Mouse (Mus musculus) intestine, embryonic 16.5 days (tissue): ENCODE measurements around the gene Rnase9. TPM values are rescaled to one million over a fixed set of nuclear protein-coding genes. Genes with fewer than 3 reads are reported as not detected.

ENCODE experiments used
- ATAC-seq: fragments of 200-750 bp; cut with Nextera tagmentation; 2 replicates; pipeline ENCODE4 v1.8.0; 2017; ENCODE audit warnings: moderate TSS enrichment, moderate library complexity
- H3K27ac ChIP-seq: fragments of 300-500 bp; sonication (generic); 2 replicates; pipeline ENCODE4 v1.5.1; 2014; ENCODE audit warnings: mild to moderate bottlenecking, low read length
- H3K27me3 ChIP-seq: fragments of 300-500 bp; sonication (generic); replicated peaks from 2 replicates; pipeline ENCODE4 v1.6.1; 2014; ENCODE audit warnings: low read length, control low read depth, mixed read lengths; ENCODE audit not compliant: control insufficient read depth, insufficient read depth
- H3K36me3 ChIP-seq: fragments of 300-500 bp; sonication (generic); 2 replicates; pipeline ENCODE4 v1.6.1; 2014; ENCODE audit warnings: low read length, control low read depth; ENCODE audit not compliant: control insufficient read depth, insufficient read depth
- H3K4me1 ChIP-seq: fragments of 300-500 bp; sonication (generic); 2 replicates; pipeline ENCODE4 v1.6.1; 2014; ENCODE audit warnings: low read length, control low read depth, mixed read lengths; ENCODE audit not compliant: control insufficient read depth, insufficient read depth
- H3K4me2 ChIP-seq: fragments of 300-500 bp; sonication (generic); 2 replicates; pipeline ENCODE4 v1.6.1; 2014; ENCODE audit warnings: low read depth, low read length, control low read depth
- H3K4me3 ChIP-seq: fragments of 300-500 bp; sonication (generic); 2 replicates; pipeline ENCODE4 v1.5.1; 2014; ENCODE audit warnings: mild to moderate bottlenecking, low read length
- H3K9ac ChIP-seq: fragments of 300-500 bp; sonication (generic); 2 replicates; pipeline ENCODE4 v1.6.1; 2014; ENCODE audit warnings: low read depth, low read length
- H3K9me3 ChIP-seq: fragments of 300-500 bp; sonication (generic); 2 replicates; pipeline ENCODE4 v1.6.1; 2016; ENCODE audit warnings: low read length, control low read depth; ENCODE audit not compliant: control insufficient read depth
- WGBS: fragments of 180-500 bp; shearing (Covaris S2); extraction: QIAGEN DNeasy Blood & Tissue Kit; methylation state at CpG from one replicate; pipeline ENCODE4 v1.1.7; 2014; 5-methylcytosine and 5-hydroxymethylcytosine counted together
- polyA plus RNA-seq: library from polyadenylated mRNA; unstranded; fragments of >200 nt; fragmentation: Nextera tagmentation; extraction: Ambion mirVana; gene quantifications from 2 replicates; pipeline ENCODE4 v1.2.1, GENCODE M21; 2015

The Rnase9 gene
- polyA plus RNA-seq, 1 experiment from 2014 or later, result not detected

GRCm38 (mm10) chr14:51007152-51007801 lies 34.4 kb downstream of the Rnase9 start, which contains the start of gene Rnase10:
Gene Rnase10 (plus strand): TSS chr14:51007751.
- Histone ChIP-seq H3K27ac (peak within 1 kb of the TSS; percentile 76), H3K4me3 (no peak within 1 kb of the TSS), H3K4me1 (no peaks in the 10 kb centered on the region), H3K27me3 (no peaks in the 10 kb centered on the region), H3K36me3 (no peaks in the 10 kb centered on the region), H3K9ac (peak within 1 kb of the TSS; percentile 31; the same call in 1 of the 2 replicates), H3K9me3 (no peaks in the 10 kb centered on the region), H3K4me2 (peak within 1 kb of the TSS; percentile 9; the same call in 1 of the 2 replicates)
- ATAC-seq, result no peak
- 85% methylated on average over 8 of the region's 8 CpGs for WGBS

- no peak for ATAC-seq
- no peak overlapping the region for H3K4me2 ChIP-seq
- no peak overlapping the region for H3K4me3 ChIP-seq
- H3K27me3 ChIP-seq, result no peaks in the 10 kb centered on the region
- no peak overlapping the region for H3K9ac ChIP-seq
- no peak overlapping the region for H3K27ac ChIP-seq
- no peaks in the 10 kb centered on the region for H3K36me3 ChIP-seq
- H3K9me3 ChIP-seq, result no peaks in the 10 kb centered on the region
- 68% methylated on average over 2 of the region's 2 CpGs for WGBS
- no peaks in the 10 kb centered on the region for H3K4me1 ChIP-seq
Observed at GRCm38 (mm10) chr14:50997999-50998666, 43.5 kb downstream of the Rnase9 start.

GRCm38 (mm10) chr14:50997088-50997487 lies 44.6 kb downstream of the Rnase9 start:
- H3K4me1 ChIP-seq, result no peaks in the 10 kb centered on the region
- ATAC-seq, result no peak
- H3K9ac ChIP-seq, result no peak overlapping the region
- H3K4me3 ChIP-seq, result no peak overlapping the region
- H3K27me3 ChIP-seq, result no peaks in the 10 kb centered on the region
- no peak overlapping the region for H3K4me2 ChIP-seq
- 61% methylated on average over 3 of the region's 3 CpGs for WGBS
- no peaks in the 10 kb centered on the region for H3K9me3 ChIP-seq
- 0 out of 2 replicates have a peak overlapping the region, but pooled peaks have one; percentile 1 for H3K27ac ChIP-seq
- H3K36me3 ChIP-seq, result no peaks in the 10 kb centered on the region

GRCm38 (mm10) chr14:50991037-50991436 lies 50.6 kb downstream of the Rnase9 start:
- peak; percentile 91 for ATAC-seq
- Histone ChIP-seq H3K36me3 (no peaks in the 10 kb centered on the region), H3K9me3 (no peaks in the 10 kb centered on the region), H3K4me1 (no peaks in the 10 kb centered on the region), H3K4me2 (no peak overlapping the region), H3K4me3 (no peak overlapping the region), H3K9ac (no peak overlapping the region), H3K27me3 (no peaks in the 10 kb centered on the region), H3K27ac (no peak overlapping the region)
- WGBS, result 66% methylated on average over 3 of the region's 3 CpGs

Other genes with a start within 250 kb of the Rnase9 start
- gene Ccnb1ip1, start 234.1 kb downstream of the Rnase9 start, polyA plus RNA-seq, result not detected in 2 replicates
- 56.4 and 60.6 TPM in 2 replicates for gene Parp2, start 234.0 kb downstream of the Rnase9 start, polyA plus RNA-seq
- gene Tep1, start 171.3 kb downstream of the Rnase9 start, polyA plus RNA-seq, result 12.6 and 16.0 TPM in 2 replicates
- 0.21 and 0.23 TPM in 2 replicates for gene Klhl33, start 144.4 kb downstream of the Rnase9 start, polyA plus RNA-seq
- 131 and 133 TPM in 2 replicates for gene Osgep, start 117.0 kb downstream of the Rnase9 start, polyA plus RNA-seq
- 208 and 232 TPM in 2 replicates for gene Apex1, start 116.9 kb downstream of the Rnase9 start, polyA plus RNA-seq
- 58.0 and 67.0 TPM in 2 replicates for gene Pip4p1, start 111.0 kb downstream of the Rnase9 start, polyA plus RNA-seq
- 111 and 116 TPM in 2 replicates for gene Pnp, start 110.8 kb downstream of the Rnase9 start, polyA plus RNA-seq
- not detected in 2 replicates for gene Gm49342, start 97.4 kb downstream of the Rnase9 start, polyA plus RNA-seq
- 3.7 and 5.3 TPM in 2 replicates for gene Pnp2, start 85.9 kb downstream of the Rnase9 start, polyA plus RNA-seq
- gene Rnase10, start 34.1 kb downstream of the Rnase9 start, polyA plus RNA-seq, result 0.20 and 0.29 TPM in 2 replicates
- not detected in 2 replicates for gene Rnase11, start 8.3 kb upstream of the Rnase9 start, polyA plus RNA-seq
- gene Rnase12, start 15.8 kb upstream of the Rnase9 start, polyA plus RNA-seq, result 0.37 and 0.54 TPM in 2 replicates
- not detected in 2 replicates for gene Olfr750, start 32.6 kb upstream of the Rnase9 start, polyA plus RNA-seq
- 288 and 336 TPM in 2 replicates for gene Rnase4, start 49.2 kb upstream of the Rnase9 start, polyA plus RNA-seq
- 76.1 and 85.7 TPM in 2 replicates for gene Ang, start 49.3 kb upstream of the Rnase9 start, polyA plus RNA-seq
- gene Eddm3b, start 72.6 kb upstream of the Rnase9 start, polyA plus RNA-seq, result not detected in 2 replicates
- gene Rnase6, start 82.0 kb upstream of the Rnase9 start, polyA plus RNA-seq, result 1.5 and 1.6 TPM in 2 replicates
- gene Rnase1, start 104.9 kb upstream of the Rnase9 start, polyA plus RNA-seq, result 107 and 192 TPM in 2 replicates
- gene Rnase2b, start 120.4 kb upstream of the Rnase9 start, polyA plus RNA-seq, result not detected in 2 replicates
- gene Ang2, start 157.3 kb upstream of the Rnase9 start, polyA plus RNA-seq, result not detected in 2 replicates
- not detected in 2 replicates for gene Ear14, start 161.5 kb upstream of the Rnase9 start, polyA plus RNA-seq
- not detected in 2 replicates for gene Rnase2a, start 214.2 kb upstream of the Rnase9 start, polyA plus RNA-seq